Mouse (Mus musculus) limb, embryonic 11.5 days (tissue): Measurements from ENCODE around the gene Zfp72. TPM values are rescaled to one million over a fixed set of nuclear protein-coding genes. Genes with fewer than 3 reads are reported as not detected.
A peak's percentile ranks its signal among the peaks of the same experiment; 100 is the strongest.

Source experiments
- ATAC-seq: fragments of 200-750 bp; cut with Nextera tagmentation; 2 replicates; pipeline ENCODE4 v1.8.0; 2017; ENCODE audit warnings: low read depth; ENCODE audit not compliant: insufficient number of reproducible peaks, low FRiP score, low TSS enrichment
- DNase-seq: peaks from one replicate; pipeline ENCODE4 v3.0.0-alpha.2; 2015; ENCODE audit warnings: low spot score
- H3K27ac ChIP-seq: fragments of 300-500 bp; sonication (generic); replicated peaks from 2 replicates; pipeline ENCODE4 v1.5.1; 2014; ENCODE audit warnings: low read depth, mild to moderate bottlenecking, low read length
- H3K27me3 ChIP-seq: fragments of 300-500 bp; sonication (generic); 2 replicates; pipeline ENCODE4 v1.6.1; 2014; ENCODE audit warnings: mild to moderate bottlenecking, low read length, mixed read lengths; ENCODE audit not compliant: control insufficient read depth, insufficient read depth
- H3K36me3 ChIP-seq: fragments of 300-500 bp; sonication (generic); 2 replicates; pipeline ENCODE4 v1.6.1; 2014; ENCODE audit warnings: mild to moderate bottlenecking, low read length, moderate library complexity, mixed read lengths; ENCODE audit not compliant: control insufficient read depth, insufficient read depth
- H3K4me1 ChIP-seq: fragments of 300-500 bp; sonication (generic); 2 replicates; pipeline ENCODE4 v1.6.1; 2014; ENCODE audit warnings: low read length, mixed read lengths; ENCODE audit not compliant: control insufficient read depth, insufficient read depth
- H3K4me2 ChIP-seq: fragments of 300-500 bp; sonication (generic); 2 replicates; pipeline ENCODE4 v1.6.1; 2014; ENCODE audit warnings: low read depth, mild to moderate bottlenecking, moderate library complexity; ENCODE audit not compliant: severe bottlenecking
- H3K4me3 ChIP-seq: fragments of 300-500 bp; sonication (generic); 2 replicates; pipeline ENCODE4 v1.5.1; 2014; ENCODE audit warnings: low read depth, low read length
- H3K9ac ChIP-seq: fragments of 300-500 bp; sonication (generic); 2 replicates; pipeline ENCODE4 v1.6.1; 2014; ENCODE audit warnings: mild to moderate bottlenecking, low read length
- H3K9me3 ChIP-seq: fragments of 300-500 bp; sonication (generic); 2 replicates; pipeline ENCODE4 v1.6.1; 2016; ENCODE audit warnings: low read length; ENCODE audit not compliant: control insufficient read depth
- WGBS: fragments of 180-500 bp; shearing (Covaris S2); extraction: QIAGEN DNeasy Blood & Tissue Kit; methylation state at CpG from one replicate; pipeline ENCODE4 v1.1.7; 2014; 5-methylcytosine and 5-hydroxymethylcytosine counted together
- polyA plus RNA-seq: library from polyadenylated mRNA; unstranded; fragments of >200 nt; fragmentation: Nextera tagmentation; extraction: Ambion mirVana; gene quantifications from 2 replicates; pipeline ENCODE4 v1.2.1, GENCODE M21; 2014

Gene Zfp72
- 5.3 and 5.7 TPM in 2 replicates for polyA plus RNA-seq

DNA sequence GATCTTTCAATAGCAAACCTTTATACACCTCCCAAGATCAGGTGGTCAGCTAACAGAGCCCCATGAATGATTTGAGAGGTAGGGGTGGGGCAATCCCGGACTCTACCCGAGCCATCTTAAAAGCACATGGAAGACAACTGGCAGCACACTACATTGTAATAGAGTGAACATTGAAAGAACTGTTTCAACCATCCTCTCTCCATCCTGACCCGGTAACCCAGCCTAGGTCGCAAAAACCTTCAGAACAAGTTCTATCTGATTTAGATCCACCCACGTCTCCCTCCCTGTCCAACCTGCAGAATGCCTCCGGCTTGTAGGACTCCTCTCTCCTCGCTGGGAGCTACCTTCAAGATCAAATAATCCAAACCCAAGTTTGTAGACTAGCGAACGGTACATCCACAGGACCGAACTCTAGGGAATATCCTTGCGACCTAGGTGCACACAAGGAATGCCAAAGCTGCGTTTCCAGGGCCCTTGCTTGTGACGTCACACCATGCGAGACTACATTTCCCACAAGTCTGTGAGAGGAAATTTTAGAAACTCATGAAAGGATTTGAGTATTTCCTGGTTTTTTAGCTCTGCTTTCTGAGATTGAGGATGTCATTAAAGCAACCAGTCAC, at the start of gene Zfp72:
Zfp72 (minus strand) TSS at position 466 of the 620 bp plus-strand sequence.
- Histone ChIP-seq H3K4me1 (no peaks in the 10 kb centered on the region), H3K4me2 (peak within 1 kb of the TSS; percentile 49), H3K27me3 (no peaks in the 10 kb centered on the region), H3K36me3 (no peaks in the 10 kb centered on the region), H3K9ac (peak within 1 kb of the TSS; percentile 56; the same call in 1 of the 2 replicates), H3K27ac (no peak within 1 kb of the TSS), H3K4me3 (peak within 1 kb of the TSS; percentile 51), H3K9me3 (no peaks in the 10 kb centered on the region)
- ATAC-seq (peak; percentile 88), DNase-seq (peak; percentile 75)
- 2% methylated on average over 14 of the region's 14 CpGs for WGBS

DNA sequence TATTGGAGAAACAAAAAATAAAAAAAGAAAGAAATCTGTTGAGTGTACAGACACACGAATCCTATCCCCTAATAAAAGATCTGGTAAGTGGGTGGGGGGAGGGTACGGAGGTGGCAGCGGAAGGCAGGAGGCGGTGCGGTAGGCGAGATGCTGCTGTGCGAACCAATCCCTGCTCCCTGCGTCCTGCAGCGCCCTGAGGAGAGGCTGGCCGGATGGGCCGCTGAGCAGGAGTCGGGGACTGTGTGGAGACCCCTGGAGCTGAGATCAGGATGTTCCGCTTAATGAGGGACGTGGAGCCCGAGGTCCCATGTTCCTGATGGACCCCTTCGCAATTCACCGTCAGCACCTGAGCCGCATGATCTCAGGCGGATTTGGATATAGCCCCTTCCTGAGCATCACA, 49.3 kb upstream of the Zfp72 start:
- 25% methylated on average over 19 of the region's 19 CpGs for WGBS
- H3K27ac ChIP-seq: no peak overlapping the region
- ATAC-seq (no peak), DNase-seq (no peak)
- H3K4me1 ChIP-seq: no peaks in the 10 kb centered on the region
- no peak overlapping the region for H3K9ac ChIP-seq
- peaks cover 7% of the 10 kb centered on the region; the same call in 1 of the 2 replicates for H3K9me3 ChIP-seq
- no peaks in the 10 kb centered on the region for H3K27me3 ChIP-seq
- H3K4me2 ChIP-seq: no peak overlapping the region
- H3K36me3 ChIP-seq: no peaks in the 10 kb centered on the region
- H3K4me3 ChIP-seq: no peak overlapping the region

DNA sequence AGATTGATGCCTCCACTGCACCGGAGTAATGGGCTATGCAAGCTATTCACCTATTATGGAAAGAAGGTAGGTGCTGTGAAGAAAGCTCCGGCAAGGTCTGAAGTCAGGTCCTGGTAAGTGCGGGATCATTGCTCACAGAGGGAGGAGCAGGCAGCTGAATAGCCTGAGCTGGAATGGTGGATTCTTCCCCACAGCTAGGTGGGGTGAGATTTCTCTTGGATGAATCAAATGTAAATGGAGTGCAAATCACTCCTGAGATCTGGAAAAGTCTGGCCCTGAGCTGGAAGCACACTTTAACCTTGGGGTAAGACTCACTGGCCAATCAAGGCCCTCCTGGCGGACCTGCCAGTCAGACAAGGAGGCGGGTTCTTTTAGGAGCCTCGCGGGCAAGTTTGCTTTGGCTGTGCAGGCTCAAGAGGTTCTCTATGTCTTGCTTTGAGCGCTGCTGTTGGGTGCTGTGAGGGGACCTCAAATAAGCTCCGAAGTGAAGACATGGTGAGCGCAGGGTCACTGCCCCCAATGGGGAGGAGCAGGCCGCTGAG, 8.7 kb upstream of the Zfp72 start, which contains the start of gene Ftl1-ps1:
Ftl1-ps1 (plus strand) TSS at position 397 of the 542 bp plus-strand sequence.
- Histone ChIP-seq H3K4me1 (no peaks in the 10 kb centered on the region), H3K27me3 (no peaks in the 10 kb centered on the region), H3K9me3 (no peaks in the 10 kb centered on the region), H3K9ac (no peak within 1 kb of the TSS), H3K27ac (no peak within 1 kb of the TSS), H3K4me3 (no peak within 1 kb of the TSS), H3K4me2 (no peak within 1 kb of the TSS), H3K36me3 (no peaks in the 10 kb centered on the region)
- no peak for DNase-seq
- 15% methylated on average over 11 of the region's 11 CpGs for WGBS
- ATAC-seq: no peak

DNA sequence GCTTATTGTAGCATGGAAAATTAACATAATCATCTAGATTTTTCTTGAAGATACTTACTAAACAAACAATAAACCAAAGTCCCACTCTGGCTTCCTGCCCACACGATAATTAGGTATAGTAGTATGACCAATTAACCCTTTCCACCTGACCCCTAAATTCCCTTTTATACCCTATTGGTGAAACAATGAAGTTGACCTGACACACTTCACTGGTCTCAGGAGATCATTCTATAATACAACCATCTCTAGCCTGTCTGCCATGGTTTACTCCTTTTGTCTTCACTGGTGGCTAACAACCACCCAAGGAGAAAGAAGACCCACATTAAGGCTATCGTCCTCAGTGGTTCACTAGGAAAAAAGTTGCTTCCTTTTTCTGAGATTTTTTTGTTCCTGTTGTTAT, 520 bp upstream of the Zfp72 start:
- WGBS: 84% methylated on average over 2 of the region's 2 CpGs
- peak; percentile 21; the same call in 1 of the 2 replicates for ATAC-seq
- no peaks in the 10 kb centered on the region for H3K4me1 ChIP-seq

DNA sequence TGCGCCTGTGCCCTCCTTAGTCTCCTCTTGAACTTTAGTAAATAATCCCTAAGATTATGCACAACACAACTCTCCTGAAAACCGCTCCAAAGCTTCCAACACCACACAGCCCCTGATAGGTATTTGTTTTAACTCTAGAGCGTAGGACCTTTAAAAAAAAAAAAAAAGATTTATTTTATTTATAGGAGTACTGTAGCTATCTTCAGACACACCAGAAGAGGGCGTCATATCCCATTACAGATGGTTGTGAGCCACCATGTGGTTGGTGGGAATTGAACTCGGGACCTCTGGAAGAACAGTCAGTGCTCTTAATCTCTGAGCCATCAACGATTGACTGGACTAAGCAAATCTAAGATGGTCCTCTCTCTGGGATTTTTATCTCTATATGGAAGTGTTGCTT, 906 bp downstream of the Zfp72 start:
- ATAC-seq: no peak
- Histone ChIP-seq H3K4me3 (peak overlapping the region; percentile 51; the same call in 1 of the 2 replicates), H3K9ac (no peak overlapping the region), H3K4me2 (peak overlapping the region; percentile 49), H3K9me3 (no peaks in the 10 kb centered on the region), H3K4me1 (no peaks in the 10 kb centered on the region), H3K27ac (no peak overlapping the region), H3K27me3 (no peaks in the 10 kb centered on the region), H3K36me3 (no peaks in the 10 kb centered on the region)
- no peak for DNase-seq
- WGBS: 66% methylated on average over 6 of the region's 6 CpGs

More for the DNA sequence above, 520 bp upstream of the Zfp72 start:
- Histone ChIP-seq H3K4me2 (no peak overlapping the region), H3K27me3 (no peaks in the 10 kb centered on the region), H3K9me3 (no peaks in the 10 kb centered on the region), H3K27ac (no peak overlapping the region), H3K4me3 (no peak overlapping the region), H3K9ac (no peak overlapping the region), H3K36me3 (no peaks in the 10 kb centered on the region)
- no peak for DNase-seq

DNA sequence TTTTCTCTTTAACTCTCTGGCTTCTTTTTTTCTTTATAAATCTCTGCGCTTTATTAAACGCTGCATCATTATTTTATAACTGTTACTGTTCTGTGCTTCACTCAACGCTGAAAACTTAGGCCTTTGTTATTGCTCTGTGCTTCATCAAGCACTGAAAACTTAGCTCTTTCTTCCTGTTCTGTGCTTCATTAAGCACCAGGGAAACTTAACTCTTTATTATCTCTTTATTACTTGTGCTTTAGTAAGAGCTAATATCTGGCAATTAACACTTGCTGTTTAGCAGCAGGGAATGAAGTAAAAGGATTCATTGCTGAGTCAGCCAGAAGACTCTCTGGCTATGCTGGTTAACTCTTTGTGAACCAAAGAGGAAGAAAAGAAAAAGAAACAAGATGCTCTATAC, 8.3 kb downstream of the Zfp72 start:
- Histone ChIP-seq H3K36me3 (no peaks in the 10 kb centered on the region), H3K27me3 (no peaks in the 10 kb centered on the region; the same call in 1 of the 2 replicates), H3K4me2 (no peak overlapping the region), H3K4me1 (peaks cover 4% of the 10 kb centered on the region; the same call in 1 of the 2 replicates), H3K9me3 (no peaks in the 10 kb centered on the region), H3K9ac (no peak overlapping the region), H3K27ac (0 out of 2 replicates have a peak overlapping the region, but pooled peaks have one; percentile 8), H3K4me3 (no peak overlapping the region)
- ATAC-seq (no peak), DNase-seq (no peak)
- WGBS: 28% methylated on average over 3 of the region's 3 CpGs

DNA sequence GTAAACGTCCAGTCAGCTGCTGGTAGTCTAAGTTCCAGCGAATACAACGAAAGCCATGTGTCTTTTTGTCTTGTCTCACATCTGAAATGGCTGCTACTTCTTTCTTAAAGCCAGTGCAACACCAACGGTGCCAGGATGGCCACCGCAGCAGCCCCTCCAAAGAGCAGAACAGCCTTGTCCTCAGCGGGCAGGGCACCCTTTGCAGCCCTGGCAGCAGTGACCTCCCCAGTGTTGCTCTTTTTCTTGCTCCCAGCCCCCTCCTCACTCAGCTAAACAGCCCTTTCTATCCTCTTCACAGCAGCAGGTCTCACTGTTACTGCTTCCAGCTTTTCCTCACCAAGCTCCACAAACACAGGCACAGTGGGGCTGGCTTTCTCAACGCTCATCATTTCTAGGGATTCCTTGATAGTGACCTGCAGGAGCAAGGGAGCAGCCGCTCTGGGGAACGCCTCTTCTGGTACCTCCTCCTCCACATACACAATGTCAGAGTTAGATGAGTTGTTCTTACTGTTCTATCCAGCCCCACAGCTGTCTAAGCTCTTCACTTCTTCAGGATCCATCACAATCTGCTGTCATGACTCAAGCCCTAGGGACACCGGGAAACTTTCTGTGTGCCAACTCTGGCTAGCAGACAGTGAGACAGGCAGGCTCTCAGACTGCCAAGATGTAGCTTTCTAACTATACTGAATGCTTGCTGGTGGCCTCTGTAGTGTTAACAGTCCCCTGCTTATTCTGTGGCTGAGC, 8.9 kb downstream of the Zfp72 start:
- Histone ChIP-seq H3K36me3 (no peaks in the 10 kb centered on the region), H3K4me1 (peaks cover 4% of the 10 kb centered on the region; the same call in 1 of the 2 replicates), H3K27ac (0 out of 2 replicates have a peak overlapping the region, but pooled peaks have one; percentile 8), H3K4me3 (no peak overlapping the region), H3K9me3 (no peaks in the 10 kb centered on the region), H3K27me3 (no peaks in the 10 kb centered on the region; the same call in 1 of the 2 replicates), H3K9ac (no peak overlapping the region), H3K4me2 (no peak overlapping the region)
- DNase-seq (no peak), ATAC-seq (0 out of 2 replicates have a peak, but pooled peaks have one; percentile 51)
- WGBS: 69% methylated on average over 10 of the region's 10 CpGs

DNA sequence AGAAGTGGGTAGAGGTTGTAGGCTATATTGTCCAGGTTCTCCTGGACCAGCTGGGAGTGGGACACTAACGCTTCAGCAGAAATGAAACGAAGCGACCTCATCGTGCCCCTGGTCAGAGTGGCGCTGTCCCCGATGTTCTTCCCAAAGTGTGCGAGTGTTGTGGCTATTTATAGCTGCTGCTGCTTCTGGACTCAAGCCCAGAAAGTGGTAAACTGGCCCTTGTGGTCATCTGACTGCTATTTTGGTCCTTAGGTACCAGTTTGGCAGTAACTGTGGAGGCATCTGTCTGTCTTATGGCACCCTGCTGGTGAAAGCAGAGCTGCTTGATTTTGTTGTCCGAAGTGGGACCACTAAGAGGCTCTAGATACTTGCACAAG, 26.8 kb downstream of the Zfp72 start, which contains the start of gene Lrrc14b:
Lrrc14b (minus strand) TSS at position 147 of the 377 bp plus-strand sequence.
- no peak within 1 kb of the TSS for H3K4me2 ChIP-seq
- 87% methylated on average over 8 of the region's 8 CpGs for WGBS

More for the DNA sequence above, 26.8 kb downstream of the Zfp72 start, which contains the start of gene Lrrc14b:
- Histone ChIP-seq H3K27ac (no peak within 1 kb of the TSS), H3K9me3 (no peaks in the 10 kb centered on the region), H3K4me3 (no peak within 1 kb of the TSS), H3K9ac (no peak within 1 kb of the TSS), H3K36me3 (peaks cover 2% of the 10 kb centered on the region; the same call in 1 of the 2 replicates), H3K27me3 (no peaks in the 10 kb centered on the region), H3K4me1 (no peaks in the 10 kb centered on the region)
- DNase-seq: no peak
- ATAC-seq: no peak
